Mouse (Mus musculus): ENCODE data around the gene Sort1.

Gene Sort1

DNA sequence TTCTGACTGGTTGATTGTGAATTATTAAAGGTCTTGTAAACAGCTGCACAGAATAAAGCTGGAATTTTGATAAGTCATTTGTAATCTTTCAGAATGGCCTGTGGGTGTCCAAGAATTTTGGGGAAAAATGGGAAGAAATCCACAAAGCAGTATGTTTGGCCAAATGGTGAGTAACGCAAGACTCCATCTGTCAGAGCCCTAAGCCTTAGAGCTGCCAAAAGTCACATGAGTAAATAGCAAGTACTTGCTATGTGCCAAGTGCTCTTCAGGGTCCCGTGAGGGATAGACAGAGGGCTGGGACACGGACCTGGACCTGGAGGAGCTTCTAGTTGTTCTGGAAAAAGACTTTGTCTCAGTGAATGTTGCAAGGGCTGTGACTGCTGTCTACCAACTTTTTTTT is 44.0 kb downstream of the Sort1 start:
- DNase-seq (ENCODE audit: low spot score) = no peak

DNA sequence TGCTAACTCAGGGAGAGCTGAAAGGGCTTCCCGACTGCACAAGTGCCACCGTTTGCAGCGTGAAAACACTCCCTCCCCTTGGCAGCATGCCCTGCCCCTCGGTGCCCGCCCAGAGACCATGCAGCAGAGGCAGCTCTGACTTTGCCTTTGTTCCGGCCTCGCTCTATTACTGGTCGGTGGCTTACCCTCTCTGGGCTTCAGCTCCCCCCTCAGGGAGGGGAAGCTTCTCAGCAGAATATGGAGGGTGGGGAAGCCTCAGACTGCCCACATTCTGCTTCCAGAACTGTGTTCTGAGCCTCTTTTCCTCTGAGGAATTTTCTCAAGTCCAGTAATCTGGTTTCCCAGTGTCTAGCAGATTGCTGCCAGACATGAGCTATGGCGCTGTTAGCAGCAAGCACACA is 44.6 kb downstream of the Sort1 start:
- peak; percentile 53 for DNase-seq (ENCODE audit: low spot score)

DNA sequence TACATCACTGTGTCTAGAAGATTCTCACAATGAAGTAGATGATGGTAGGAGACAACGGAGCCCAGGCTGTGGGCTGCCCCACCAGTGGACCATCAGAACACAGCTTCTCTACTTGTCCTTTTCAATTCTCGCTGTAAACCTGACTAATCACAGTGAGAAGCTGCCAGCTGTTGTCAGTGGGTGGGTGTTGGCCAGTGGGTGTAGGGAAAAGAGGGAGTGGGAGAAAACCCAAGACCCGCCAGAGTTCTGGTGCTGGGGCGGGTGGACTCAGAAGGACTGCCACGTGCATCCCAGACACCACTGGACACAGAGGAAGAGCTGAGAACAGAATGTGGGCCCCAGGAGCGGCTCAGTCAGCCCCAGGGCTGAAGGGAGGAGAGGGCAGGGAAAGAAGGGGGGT is 46.9 kb downstream of the Sort1 start:
- DNase-seq (ENCODE audit: low spot score) = no peak

DNA sequence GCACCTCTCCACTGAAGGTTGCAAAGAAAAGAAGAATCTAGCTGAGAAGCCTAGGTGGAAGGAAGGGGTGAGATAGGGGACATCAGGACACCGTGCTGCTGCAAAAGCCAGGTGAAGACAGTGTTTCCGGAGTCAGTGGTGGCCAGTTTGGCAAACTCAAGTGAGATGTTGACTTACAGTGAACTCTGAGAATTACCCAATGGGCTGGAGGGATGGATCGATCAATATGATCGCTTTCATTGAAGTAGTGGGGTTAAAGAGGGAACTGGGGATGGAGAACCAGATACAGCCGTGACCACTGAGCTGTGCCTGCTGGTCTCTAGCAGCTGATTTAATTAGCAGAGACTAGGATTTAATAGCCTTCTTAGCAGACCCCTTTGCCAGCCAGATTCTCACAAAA is 53.0 kb downstream of the Sort1 start:
- no peak for DNase-seq (ENCODE audit: low spot score)

DNA sequence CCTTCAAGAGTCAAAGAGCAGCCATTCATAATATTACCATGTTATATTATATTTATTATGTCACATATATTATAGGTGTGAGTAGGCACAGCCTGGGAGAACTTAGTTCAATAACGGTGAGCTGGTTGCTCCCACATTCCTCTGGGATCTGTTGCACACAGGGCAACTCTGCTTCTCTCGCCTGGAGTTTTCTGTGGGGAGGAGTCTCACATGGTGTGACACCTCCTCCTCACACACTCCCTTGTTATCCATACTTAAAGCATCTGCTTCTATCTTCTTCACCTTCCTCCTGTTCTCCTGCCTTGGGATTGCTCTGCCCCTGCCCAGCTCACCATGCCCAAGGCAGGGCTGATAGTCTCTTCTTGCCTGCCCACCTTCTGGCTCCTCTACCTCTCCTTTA is 57.2 kb downstream of the Sort1 start:
- no peak for DNase-seq (ENCODE audit: low spot score)

DNA sequence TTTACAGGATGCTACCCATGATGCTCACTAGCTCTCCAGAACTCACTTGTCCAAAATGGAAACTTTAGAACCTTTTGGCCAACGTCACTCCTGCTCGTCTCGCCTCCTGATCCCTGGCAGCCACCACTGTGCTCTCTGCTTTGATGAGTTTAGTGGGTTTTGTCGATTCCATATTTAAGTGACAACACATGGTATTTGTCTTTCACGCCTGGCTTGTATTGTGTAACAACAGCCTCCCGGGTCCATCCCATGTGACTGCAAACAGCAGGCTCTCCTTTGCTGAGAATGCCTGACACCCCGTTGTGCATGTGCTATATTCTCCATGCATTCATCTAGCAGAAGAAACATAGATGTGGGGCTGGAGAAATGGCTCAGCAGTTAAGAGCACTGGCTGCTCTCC is 58.3 kb downstream of the Sort1 start:
- DNase-seq (ENCODE audit: low spot score) = no peak

DNA sequence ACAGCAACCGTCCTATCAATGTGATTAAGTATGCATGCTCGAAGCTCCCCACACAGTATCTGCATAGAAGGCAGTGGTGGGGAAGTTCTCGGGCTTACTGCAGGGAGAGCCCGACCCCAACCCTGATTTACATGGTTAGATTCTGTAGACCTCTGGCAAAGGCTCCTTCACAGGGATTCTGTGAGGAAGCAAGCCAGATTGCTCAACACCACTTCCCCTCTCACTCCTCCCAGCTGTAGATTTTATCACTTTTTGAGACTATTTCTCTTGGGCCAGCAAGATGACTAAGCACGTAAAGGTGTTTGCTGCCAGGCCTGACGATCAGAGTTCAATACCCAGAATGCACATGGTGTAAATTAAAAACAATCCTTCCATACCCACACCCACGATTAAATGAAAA is 62.0 kb downstream of the Sort1 start:
- no peak for DNase-seq (ENCODE audit: low spot score)

DNA sequence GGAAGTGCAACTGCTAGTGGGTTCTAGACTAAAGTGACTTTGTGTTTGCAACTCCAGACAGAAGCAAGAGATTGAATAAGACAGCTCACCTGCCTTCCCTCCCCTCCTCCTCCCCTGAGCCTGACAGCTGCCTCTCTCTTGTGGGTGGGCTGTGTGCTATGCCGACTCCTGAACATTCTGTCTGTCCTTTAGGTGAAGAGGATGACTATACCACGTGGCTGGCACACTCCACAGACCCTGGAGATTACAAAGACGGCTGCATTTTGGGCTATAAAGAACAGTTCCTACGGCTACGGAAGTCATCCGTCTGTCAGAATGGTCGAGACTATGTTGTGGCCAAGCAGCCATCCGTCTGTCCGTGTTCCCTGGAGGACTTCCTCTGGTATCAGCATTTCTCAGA is 64.5 kb downstream of the Sort1 start:
- DNase-seq (ENCODE audit: low spot score) = no peak

DNA sequence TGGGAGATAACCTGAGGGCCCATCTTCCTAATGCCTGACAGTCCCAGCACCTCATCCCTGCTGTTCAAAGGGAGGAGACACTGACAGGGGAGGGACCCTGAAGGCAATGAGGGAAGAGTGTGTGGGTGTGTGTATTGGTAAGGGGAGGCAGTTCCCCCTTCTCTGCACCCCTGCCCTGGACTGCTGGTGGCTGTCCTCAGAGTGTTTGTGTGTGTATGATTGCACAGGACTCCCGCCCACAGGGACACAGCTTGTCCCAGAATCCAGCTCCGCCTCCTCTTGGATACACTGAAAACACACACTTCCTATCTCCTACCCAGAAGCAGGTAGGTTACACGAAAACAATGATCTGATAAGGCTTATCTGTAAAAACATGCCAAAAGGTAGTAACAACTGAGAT is 71.4 kb downstream of the Sort1 start:
- no peak for DNase-seq (ENCODE audit: low spot score)

DNA sequence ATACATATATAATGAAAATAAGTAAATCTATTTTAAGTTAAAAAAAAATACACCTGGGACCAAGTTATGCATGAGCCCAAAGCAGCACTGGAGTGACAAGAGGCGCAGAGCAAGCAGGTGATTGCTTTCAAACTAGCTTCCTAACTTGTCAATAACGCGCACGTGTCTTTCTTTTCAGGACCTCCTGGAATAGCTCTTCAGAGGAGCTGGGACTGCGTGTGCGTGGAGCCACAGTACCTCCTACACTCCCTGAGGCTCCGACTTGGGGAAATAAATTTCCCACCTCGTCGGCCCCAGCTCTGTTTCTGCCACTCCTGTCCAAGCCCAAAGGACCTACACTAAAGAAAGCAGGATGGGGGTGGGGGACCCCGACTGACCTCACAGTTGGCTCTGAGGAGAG is 73.2 kb downstream of the Sort1 start:
- DNase-seq (ENCODE audit: low spot score) = no peak

DNA sequence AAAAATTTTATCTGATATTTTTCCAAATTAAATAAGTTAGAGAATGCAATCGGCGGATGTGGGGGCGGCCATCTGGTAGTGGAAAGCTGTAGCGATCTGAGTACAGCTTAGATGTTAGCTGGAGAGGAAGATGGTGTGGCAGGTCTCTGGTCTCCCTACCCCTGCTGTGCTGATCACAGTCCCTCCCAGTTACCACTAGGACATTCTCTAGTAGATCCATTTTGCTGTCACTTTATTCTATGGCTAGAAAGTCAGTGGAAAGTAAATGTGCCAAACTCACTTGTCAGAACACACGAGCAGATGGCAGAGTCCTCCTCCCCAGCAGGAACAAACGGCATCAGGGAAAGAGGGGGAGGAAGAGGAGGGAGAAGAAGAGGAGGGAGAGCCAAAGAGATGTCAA is 74.6 kb downstream of the Sort1 start:
- DNase-seq (ENCODE audit: low spot score) = no peak

DNA sequence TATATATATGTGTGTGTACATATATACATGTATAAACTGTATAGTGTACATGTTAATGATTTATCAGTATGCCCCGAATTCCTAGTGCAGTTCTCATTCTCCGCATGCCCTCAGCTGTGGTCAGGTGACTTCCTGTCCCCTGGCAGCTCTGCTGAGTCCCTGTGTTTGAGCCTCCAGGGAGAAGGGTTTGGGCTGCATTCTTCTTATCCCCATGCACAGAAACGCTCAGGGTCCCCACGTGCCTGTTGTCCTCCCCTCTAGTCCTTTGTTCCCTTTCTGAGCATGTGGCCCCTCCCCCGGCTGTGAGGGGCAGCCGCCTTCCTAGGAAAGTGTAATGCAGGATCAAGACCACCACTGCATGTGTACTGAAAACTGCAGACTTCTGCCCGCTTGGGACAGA is 77.0 kb downstream of the Sort1 start:
- DNase-seq (ENCODE audit: low spot score) = no peak

DNA sequence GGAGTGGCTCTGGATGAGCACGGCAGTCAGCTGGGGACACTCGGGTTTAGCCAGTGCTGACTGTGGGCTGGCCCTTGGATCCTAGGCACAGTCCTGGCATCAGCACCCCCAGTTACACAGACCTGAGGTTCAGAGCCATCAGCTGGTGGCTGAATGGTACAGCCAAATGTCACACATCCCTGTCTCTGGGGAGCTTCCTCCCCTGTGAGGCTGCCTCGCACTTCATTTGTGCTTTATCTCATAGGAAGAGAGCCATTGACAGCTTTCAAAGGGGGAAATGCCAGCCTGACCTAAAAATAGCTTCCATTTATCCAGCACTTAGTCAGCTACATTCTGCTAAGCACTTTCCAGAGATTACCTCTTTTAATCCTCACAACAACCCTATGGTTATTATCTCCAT is 79.7 kb downstream of the Sort1 start:
- no peak for DNase-seq (ENCODE audit: low spot score)

DNA sequence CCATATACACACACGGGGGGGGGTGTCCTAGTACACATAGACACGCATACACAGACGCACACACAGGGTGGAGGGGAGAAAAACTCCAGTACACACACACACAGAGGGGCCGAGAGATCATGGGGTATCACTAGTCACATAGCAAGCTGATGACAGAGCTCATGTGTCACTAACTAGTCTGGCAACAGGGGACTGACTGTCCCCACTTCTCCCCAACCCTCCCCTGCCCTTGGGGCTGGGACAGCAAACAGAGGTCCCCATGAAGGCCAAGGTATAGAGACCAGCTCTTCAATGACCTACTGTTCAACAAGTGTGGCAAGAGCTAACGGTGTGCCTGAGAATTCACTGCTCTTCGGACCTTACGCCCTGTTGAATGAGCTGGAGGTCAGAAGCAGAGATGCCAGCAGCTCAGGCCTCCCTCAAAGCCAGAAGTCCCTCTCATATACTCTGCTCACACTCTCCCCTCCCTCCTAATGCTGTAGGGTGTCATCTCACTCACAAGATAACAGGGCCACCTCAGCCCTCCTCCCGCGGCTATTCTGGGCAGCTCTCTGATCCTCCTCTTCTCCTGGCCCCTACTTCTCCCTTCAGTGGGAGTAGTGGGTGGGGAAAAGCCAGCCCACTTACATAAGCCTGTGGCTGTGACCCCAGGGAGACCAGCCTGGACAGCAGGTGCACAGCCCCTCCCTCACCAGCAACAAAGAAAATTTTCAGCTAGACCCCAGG is 80.6 kb downstream of the Sort1 start, which contains the start of gene Mybphl:
Mybphl (plus strand) TSS at position 642 of the 726 bp plus-strand sequence.
- DNase-seq (ENCODE audit: low spot score) = no peak

DNA sequence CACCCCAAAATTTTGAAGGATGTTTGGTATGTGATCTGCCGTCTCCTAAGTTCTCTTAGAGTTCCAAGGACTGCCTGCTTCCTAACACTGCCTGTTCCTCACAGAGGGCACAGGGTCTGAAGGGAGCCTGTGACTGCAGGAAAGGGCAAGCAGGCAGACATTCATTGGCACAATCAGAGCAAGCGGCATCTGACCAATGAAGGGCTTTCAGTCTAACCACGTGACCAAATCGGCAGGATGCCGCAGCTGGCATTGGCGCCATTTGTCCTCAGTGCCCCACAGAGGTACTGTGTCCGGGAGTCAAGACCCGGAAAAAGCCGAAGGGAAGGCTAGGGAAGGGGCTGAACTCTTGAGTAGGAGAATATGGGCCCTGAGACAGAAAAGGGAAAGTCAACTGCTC is 83.3 kb downstream of the Sort1 start:
- no peak for DNase-seq (ENCODE audit: low spot score)

DNA sequence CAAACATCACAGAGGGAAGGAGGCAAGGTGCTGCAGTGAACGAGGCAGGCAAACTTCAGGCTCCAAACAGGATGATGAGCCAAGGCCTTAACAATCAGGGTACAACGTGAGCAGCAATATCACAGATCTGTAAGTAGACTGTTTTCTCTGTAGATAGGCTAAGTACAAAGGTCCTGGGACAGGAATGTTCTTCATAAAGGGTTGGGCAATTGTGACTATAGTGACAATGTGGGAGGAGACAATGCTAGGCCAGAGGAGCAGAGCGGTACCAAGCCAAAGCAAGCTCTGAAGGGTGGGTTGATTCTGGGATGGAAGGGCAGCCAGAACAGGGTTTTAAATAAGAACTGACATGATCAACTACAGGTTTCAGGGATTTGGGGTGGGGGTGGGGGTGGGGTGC is 83.9 kb downstream of the Sort1 start:
- DNase-seq (ENCODE audit: low spot score) = no peak

DNA sequence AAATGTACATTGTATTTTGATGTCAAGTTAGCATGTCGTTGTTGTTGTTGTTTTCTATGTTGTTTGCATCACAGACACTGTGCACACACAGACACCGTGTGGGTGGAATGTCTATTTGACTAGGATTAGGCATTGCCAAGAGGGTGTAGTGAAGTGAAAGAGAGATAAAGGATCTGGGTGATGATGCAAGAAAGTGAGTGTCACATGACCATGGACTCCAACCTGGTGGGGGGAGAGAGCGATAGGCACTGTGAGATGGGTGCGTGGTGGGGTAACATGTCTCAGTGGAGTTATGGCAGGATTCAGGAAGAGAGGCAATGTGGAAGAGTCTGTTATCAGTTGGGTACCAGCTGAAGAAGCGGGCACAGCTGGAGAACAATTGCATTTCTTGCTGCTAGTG is 84.8 kb downstream of the Sort1 start:
- no peak for DNase-seq (ENCODE audit: low spot score)

DNA sequence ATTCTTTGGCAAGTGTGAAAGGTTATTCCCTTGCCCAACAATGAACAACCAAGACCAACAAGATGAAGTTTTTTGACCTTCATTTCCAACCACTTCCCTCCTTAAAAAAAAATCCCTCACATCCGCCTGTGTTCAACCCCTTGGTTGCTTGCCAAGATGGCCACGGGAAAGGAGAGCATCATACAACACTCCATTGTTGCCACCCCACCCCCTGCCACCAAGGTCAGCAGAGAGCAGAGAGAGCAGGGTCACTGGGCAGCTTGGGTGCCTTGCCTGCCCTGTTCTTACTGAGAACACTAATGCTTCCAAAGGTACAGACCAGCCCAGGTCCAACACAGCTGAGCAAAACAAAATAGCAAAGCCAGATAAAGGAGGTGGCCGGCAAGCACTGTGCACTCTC is 88.4 kb downstream of the Sort1 start:
- no peak for DNase-seq (ENCODE audit: low spot score)

DNA sequence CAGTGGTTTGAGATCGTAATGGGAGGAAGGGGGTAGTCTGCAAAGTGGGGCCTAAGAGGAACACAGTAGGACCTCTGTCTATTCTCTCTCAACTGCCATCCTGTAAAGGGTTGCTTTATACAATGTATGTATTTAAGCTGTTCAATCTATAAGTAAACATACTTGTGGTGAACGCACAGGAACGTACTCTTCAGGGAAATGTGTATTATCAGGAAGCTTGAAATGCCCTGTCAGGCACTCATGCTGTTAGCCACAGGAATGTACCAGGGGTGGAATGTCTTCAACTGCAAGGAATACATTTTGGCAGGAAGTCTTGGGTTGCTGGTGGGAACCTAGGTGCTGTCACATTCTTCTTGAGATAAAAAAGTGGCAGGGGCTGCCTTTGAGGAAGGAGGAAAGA is 88.8 kb downstream of the Sort1 start:
- no peak for DNase-seq (ENCODE audit: low spot score)

DNA sequence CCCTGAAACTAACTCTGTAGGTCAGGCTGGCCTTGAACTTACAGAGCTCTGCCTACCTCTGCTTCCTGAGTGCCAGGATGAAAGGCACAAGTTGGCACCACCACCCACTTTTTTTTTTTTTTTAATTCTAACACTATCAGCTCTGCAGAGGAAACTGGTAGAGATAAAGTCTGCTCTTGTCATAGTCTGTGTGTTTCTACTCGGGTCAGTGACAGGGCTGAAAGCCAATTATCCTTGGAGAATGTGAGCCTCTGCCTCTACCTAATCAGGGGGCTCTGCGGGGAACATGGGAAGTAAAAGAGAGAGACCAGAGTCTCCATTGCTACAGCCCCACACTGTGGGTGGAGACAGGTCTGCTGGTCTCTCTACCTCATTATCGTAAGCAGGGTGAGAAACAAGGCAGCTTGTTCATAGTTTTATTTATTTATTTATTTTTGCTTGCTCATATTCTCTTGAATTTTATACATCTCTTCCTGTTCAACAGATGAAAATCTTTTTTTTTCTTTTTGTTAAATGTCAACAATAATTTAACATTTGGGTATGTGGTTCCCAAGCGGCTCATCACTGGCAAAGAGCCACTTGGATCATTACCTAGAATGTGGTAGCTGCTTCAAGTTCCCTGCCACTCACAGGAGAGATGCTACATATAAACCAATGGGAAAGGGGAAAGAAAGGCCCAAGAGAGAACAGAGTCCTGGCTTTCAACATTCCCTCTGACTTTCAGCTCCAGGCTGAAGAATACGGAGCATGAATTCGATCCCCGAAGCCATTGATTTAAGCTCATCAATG is 95.2 kb downstream of the Sort1 start:
- DNase-seq (ENCODE audit: low spot score) = no peak

DNA sequence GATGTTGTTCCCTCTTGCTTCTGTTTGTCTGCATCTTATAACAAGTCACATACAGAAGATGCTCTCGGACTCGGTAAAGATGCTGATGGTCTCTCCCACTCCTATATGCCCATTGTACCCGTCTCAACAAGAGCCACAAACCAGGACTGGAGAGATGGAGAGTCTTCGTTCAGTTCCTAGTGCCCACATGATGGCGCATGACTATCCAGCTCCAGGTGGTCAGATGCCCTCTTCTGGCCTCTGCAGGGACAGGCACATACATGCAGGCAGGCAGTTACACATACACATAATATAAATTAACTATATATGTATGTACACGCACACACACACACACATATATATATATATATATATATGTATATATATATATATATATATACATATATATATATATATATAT is 96.8 kb downstream of the Sort1 start:
- DNase-seq (ENCODE audit: low spot score) = no peak

DNA sequence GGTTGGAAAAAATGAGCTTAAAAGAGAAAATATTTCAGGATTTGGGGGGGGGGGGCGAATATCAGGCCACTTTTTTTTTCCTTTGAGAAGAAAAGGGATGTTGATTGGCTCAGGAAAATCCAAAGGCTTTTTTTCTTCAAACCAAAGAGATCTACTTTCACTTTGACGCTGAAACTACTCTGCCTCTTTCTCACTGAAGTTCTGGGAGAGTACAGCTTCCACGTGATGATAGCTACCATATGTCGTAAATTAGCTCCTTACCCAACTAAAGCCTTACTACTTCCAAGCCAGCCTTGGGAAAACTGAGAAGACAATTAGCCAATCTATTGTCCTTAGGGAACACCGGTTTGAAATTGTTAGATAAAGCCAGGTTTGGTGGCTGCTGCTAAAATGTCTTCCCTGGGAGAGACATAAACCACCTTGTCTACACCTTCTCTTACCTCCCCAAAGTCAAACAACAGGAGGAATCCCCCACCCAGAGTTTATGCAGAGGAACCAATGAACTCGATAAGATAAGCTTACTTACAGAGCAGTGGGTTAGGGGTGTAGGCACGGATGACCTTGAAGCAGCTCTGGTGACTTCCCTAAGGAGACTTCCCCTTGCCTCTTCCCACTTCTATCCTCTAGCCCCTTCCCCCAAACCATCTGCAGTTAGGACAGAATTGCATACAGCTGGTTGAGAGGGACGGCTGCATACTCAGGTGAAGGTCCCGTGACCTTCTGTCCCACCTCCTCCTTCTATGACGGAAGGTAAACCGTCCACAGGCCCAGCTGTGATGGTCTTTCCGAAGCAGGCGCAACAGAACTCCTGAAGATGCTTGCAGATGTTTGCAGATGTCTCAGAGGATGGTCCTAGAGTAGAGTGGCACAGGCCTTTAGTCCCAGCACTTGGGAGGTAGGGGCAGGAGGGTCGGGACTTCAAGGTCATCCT is 98.3 kb downstream of the Sort1 start:
- no peak for DNase-seq (ENCODE audit: low spot score)
